Comparison of ENCODE assay signal across 20 mouse cellular contexts in genomic region chr1:53782079-53782478, GRCm38 (mm10). TPM values are rescaled to one million over a fixed set of nuclear protein-coding genes. Genes with fewer than 3 reads are reported as not detected.
DNase-seq lines count a peak whose midpoint lies in the region; ATAC-seq and TF ChIP-seq lines count a peak whose summit lies in the region.
"Had no signal": no experiment of that assay in that cellular context is flagged by ENCODE, and none has a peak within 500 bp of the region (broad histone marks: within the 10 kb centered on the region; RNA-seq: fewer than 3 reads in every experiment).

No protein-coding gene starts in this region.

- peaks cover 5% of the 10 kb centered on the region for H3K36me3 ChIP-seq in erythroblast, embryonic 14.5 days (ENCODE audit: control insufficient read depth)
- no peaks in the 10 kb centered on the region for H3K36me3 ChIP-seq in thymus, adult 2 months (ENCODE audit: control insufficient read depth, insufficient read depth, low read length)
- no peaks in the 10 kb centered on the region for H3K36me3 ChIP-seq in liver, embryonic 15.5 days (replicated peaks)
- H3K36me3 ChIP-seq: heart, embryonic 15.5 days; hindbrain, embryonic 12.5 days had no signal

- WGBS in thymus, adult 2 months = 43% methylated on average over 3 of the region's 3 CpGs
- WGBS in liver, embryonic 15.5 days (ENCODE audit: insufficient replicate concordance) = 40% methylated on average over 3 of the region's 3 CpGs

- peak overlapping the region; percentile 26 for H3K4me3 ChIP-seq in erythroblast, embryonic 14.5 days (replicated peaks)
- H3K4me3 ChIP-seq in thymus, adult 2 months (ENCODE audit: control insufficient read depth, insufficient read depth, low read length) = no peak overlapping the region
- no peak overlapping the region; the same call in 1 of the 2 replicates for H3K4me3 ChIP-seq in liver, embryonic 15.5 days (replicated peaks)
- H3K4me3 ChIP-seq: heart, embryonic 15.5 days; hindbrain, embryonic 12.5 days had no signal

- DNase-seq in thymus, adult 2 months = no peak
- DNase-seq in thymus, postnatal 0 days (ENCODE audit: low spot score) = no peak
- DNase-seq in frontal cortex, postnatal 36 days (ENCODE audit: low spot score in 2 of 2) = no peak
- DNase-seq in urinary bladder, adult 18-20 months (ENCODE audit: low spot score in 2 of 2) = no peak
- no peak for DNase-seq in right cerebral cortex, adult 18-20 months
- DNase-seq: B cell, adult 2 months; cerebellum, adult 11-12 months; cerebellum, postnatal 25 days; heart, adult 11 months; kidney, adult 9 months; layer of hippocampus, postnatal 36 days; lung, adult 18-20 months had no signal

- TF ChIP-seq POLR2A in thymus, adult 2 months (IDR thresholded peaks at IDR 0.05; ENCODE audit: control insufficient read depth, extremely low read depth, insufficient read depth, low read length, poor library complexity) = no peak

- peak overlapping the region; percentile 39; the same call in 1 of the 2 replicates for H3K4me2 ChIP-seq in liver, embryonic 15.5 days
- H3K4me2 ChIP-seq: heart, embryonic 15.5 days; hindbrain, embryonic 12.5 days; midbrain, embryonic 11.5 days had no signal

- H3K27me3 ChIP-seq in erythroblast, embryonic 14.5 days (ENCODE audit: control insufficient read depth) = no peaks in the 10 kb centered on the region
- no peaks in the 10 kb centered on the region for H3K27me3 ChIP-seq in thymus, adult 2 months (ENCODE audit: control insufficient read depth, insufficient read depth, low read length)
- no peaks in the 10 kb centered on the region for H3K27me3 ChIP-seq in liver, embryonic 15.5 days
- H3K27me3 ChIP-seq: heart, embryonic 15.5 days; hindbrain, embryonic 12.5 days had no signal

- no peak overlapping the region for H3K9ac ChIP-seq in liver, embryonic 15.5 days
- H3K9ac ChIP-seq: heart, embryonic 15.5 days; hindbrain, embryonic 12.5 days had no signal

- no peak for TF ChIP-seq CTCF in thymus, adult 2 months (IDR thresholded peaks at IDR 0.05; ENCODE audit: borderline replicate concordance, control insufficient read depth, extremely low read depth, insufficient read depth, low read length, poor library complexity)

- no peak for ATAC-seq in erythroblast, adult 5-6 weeks (replicated peaks; ENCODE audit: low FRiP score, poor library complexity, severe bottlenecking)
- no peak for ATAC-seq in liver, embryonic 15.5 days (ENCODE audit: insufficient read depth)
- ATAC-seq: forebrain, embryonic 16.5 days had no signal

- H3K9me3 ChIP-seq in erythroblast, embryonic 14.5 days (ENCODE audit: control insufficient read depth, low read length) = no peaks in the 10 kb centered on the region; the same call in 1 of the 2 replicates
- H3K9me3 ChIP-seq in liver, embryonic 15.5 days (replicated peaks) = no peaks in the 10 kb centered on the region
- H3K9me3 ChIP-seq: G1E; heart, embryonic 15.5 days; hindbrain, embryonic 12.5 days had no signal

- peak overlapping the region; percentile 79 for H3K27ac ChIP-seq in thymus, adult 2 months (ENCODE audit: control insufficient read depth, insufficient read depth, low read length)
- H3K27ac ChIP-seq in liver, embryonic 15.5 days (replicated peaks) = no peak overlapping the region
- H3K27ac ChIP-seq: heart, embryonic 15.5 days; hindbrain, embryonic 12.5 days had no signal

- peaks cover 17% of the 10 kb centered on the region for H3K4me1 ChIP-seq in erythroblast, embryonic 14.5 days (ENCODE audit: control insufficient read depth)
- H3K4me1 ChIP-seq in thymus, adult 2 months (replicated peaks; ENCODE audit: control insufficient read depth, insufficient read depth, low read length) = no peaks in the 10 kb centered on the region; the same call in 1 of the 2 replicates
- peaks cover 12% of the 10 kb centered on the region for H3K4me1 ChIP-seq in liver, embryonic 15.5 days (replicated peaks)

RNA-seq across cellular contexts. Expression of gene Stk17b, which starts 2.9 kb away (rescaled TPM):
- polyA plus RNA-seq in erythroblast, embryonic 14.5 days (2012) = 0.39 and 0.52 TPM in 2 replicates
- total RNA-seq in erythroblast, adult 5-6 weeks (2015; ENCODE audit: low replicate concordance) = 85.1 and 135 TPM in 2 replicates
- total RNA-seq in erythroblast, adult 5-6 weeks (2017; ENCODE audit: low replicate concordance) = 141 and 179 TPM in 2 replicates
- polyA plus RNA-seq in thymus, adult 2 months (2012; rRNA removed) = 27.2 and 33.1 TPM in 2 replicates
- polyA plus RNA-seq in thymus, postnatal 0 days (2015; fragmentation: Nextera tagmentation; extraction: Ambion mirVana) = 96.5 and 107 TPM in 2 replicates
- polyA plus RNA-seq in liver, embryonic 15.5 days (2015; fragmentation: Nextera tagmentation; extraction: Ambion mirVana) = 20.4 and 21.1 TPM in 2 replicates

Comparison
In these comparisons a context has a peak if more than half of its experiments do, and no peak if none do; other contexts are left out.
1. RNA of gene Stk17b, which starts 2.9 kb away (polyA plus RNA-seq): 96.5 to 107 TPM in thymus, postnatal 0 days, 27.2 to 33.1 TPM in thymus, adult 2 months and 20.4 to 21.1 TPM in liver, embryonic 15.5 days; 0.39 to 0.52 TPM in erythroblast, embryonic 14.5 days; every median in the first group is over 10 times any median in the second.